Mouse (Mus musculus) hindbrain, embryonic 16.5 days (tissue): ENCODE measurements around the gene Pdf. TPM values are rescaled to one million over a fixed set of nuclear protein-coding genes. Genes with fewer than 3 reads are reported as not detected.

Experiments
- ATAC-seq: fragments of 200-750 bp; cut with Nextera tagmentation; 2 replicates; pipeline ENCODE4 v1.8.0; 2017; ENCODE audit warnings: moderate TSS enrichment, moderate library complexity
- H3K27ac ChIP-seq: fragments of 300-500 bp; sonication (generic); 2 replicates; pipeline ENCODE4 v1.5.1; 2014; ENCODE audit warnings: low read depth, mild to moderate bottlenecking, control low read depth, low read length, moderate library complexity
- H3K27me3 ChIP-seq: fragments of 300-500 bp; sonication (generic); replicated peaks from 2 replicates; pipeline ENCODE4 v1.6.1; 2014; ENCODE audit warnings: low read length; ENCODE audit not compliant: control insufficient read depth, insufficient read depth
- H3K36me3 ChIP-seq: fragments of 300-500 bp; sonication (generic); 2 replicates; pipeline ENCODE4 v1.6.1; 2014; ENCODE audit warnings: mild to moderate bottlenecking, low read length, moderate library complexity, mixed read lengths; ENCODE audit not compliant: control insufficient read depth, insufficient read depth
- H3K4me1 ChIP-seq: fragments of 300-500 bp; sonication (generic); 2 replicates; pipeline ENCODE4 v1.6.1; 2014; ENCODE audit warnings: low read depth, low read length; ENCODE audit not compliant: control insufficient read depth, insufficient read depth
- H3K4me2 ChIP-seq: fragments of 300-500 bp; sonication (generic); 2 replicates; pipeline ENCODE4 v1.6.1; 2014; ENCODE audit warnings: mild to moderate bottlenecking, low read length, control low read depth, moderate library complexity
- H3K4me3 ChIP-seq: fragments of 300-500 bp; sonication (generic); 2 replicates; pipeline ENCODE4 v1.5.1; 2014; ENCODE audit warnings: mild to moderate bottlenecking, low read length, control low read depth, moderate library complexity
- H3K9ac ChIP-seq: fragments of 300-500 bp; sonication (generic); 2 replicates; pipeline ENCODE4 v1.6.1; 2014; ENCODE audit warnings: low read depth, mild to moderate bottlenecking, control low read depth, low read length, moderate library complexity
- H3K9me3 ChIP-seq: fragments of 300-500 bp; sonication (generic); 2 replicates; pipeline ENCODE4 v1.6.1; 2014; ENCODE audit warnings: mild to moderate bottlenecking, low read length, moderate library complexity; ENCODE audit not compliant: control insufficient read depth
- WGBS: fragments of 180-500 bp; shearing (Covaris S2); extraction: QIAGEN DNeasy Blood & Tissue Kit; methylation state at CpG from one replicate; pipeline ENCODE4 v1.1.7; 2014; 5-methylcytosine and 5-hydroxymethylcytosine counted together
- polyA plus RNA-seq: library from polyadenylated mRNA; unstranded; fragments of >200 nt; fragmentation: Nextera tagmentation; extraction: Ambion mirVana; gene quantifications from 2 replicates; pipeline ENCODE4 v1.2.1, GENCODE M21; 2015

Gene Pdf
- 37.1 and 37.4 TPM in 2 replicates for polyA plus RNA-seq

- no peaks in the 10 kb centered on the region for H3K27me3 ChIP-seq
- peak; percentile 89 for ATAC-seq
- H3K4me1 ChIP-seq = peaks cover 15% of the 10 kb centered on the region
- no peaks in the 10 kb centered on the region for H3K9me3 ChIP-seq
- peak within 1 kb of the TSS; percentile 90 for H3K9ac ChIP-seq
- H3K36me3 ChIP-seq = peaks cover 44% of the 10 kb centered on the region
- H3K4me2 ChIP-seq = peak within 1 kb of the TSS; percentile 90
- WGBS = under 1% methylated on average over 78 of the region's 87 CpGs
- peak within 1 kb of the TSS; percentile 91 for H3K27ac ChIP-seq
- H3K4me3 ChIP-seq = peak within 1 kb of the TSS; percentile 82
Measured at GRCm38 (mm10) chr8:107048061-107048941, at the start of gene Pdf. Gene Pdf (minus strand): TSS chr8:107048614.

- peak within 1 kb of the TSS; percentile 76 for H3K4me3 ChIP-seq
- H3K4me2 ChIP-seq = peak within 1 kb of the TSS; percentile 60
- WGBS = 3% methylated on average over 32 of the region's 39 CpGs
- ATAC-seq = peak; percentile 96
- H3K9me3 ChIP-seq = no peaks in the 10 kb centered on the region
- H3K36me3 ChIP-seq = no peaks in the 10 kb centered on the region
- peak within 1 kb of the TSS; percentile 90 for H3K27ac ChIP-seq
- peaks cover 18% of the 10 kb centered on the region for H3K4me1 ChIP-seq
- H3K9ac ChIP-seq = peak within 1 kb of the TSS; percentile 84
- no peaks in the 10 kb centered on the region for H3K27me3 ChIP-seq
Measured at GRCm38 (mm10) chr8:107096366-107097036, 48.1 kb upstream of the Pdf start, which contains the start of gene Terf2. Gene Terf2 (minus strand): TSS chr8:107096547.

- WGBS = under 1% methylated on average over 42 of the region's 53 CpGs
- Histone ChIP-seq H3K9me3 (no peaks in the 10 kb centered on the region), H3K27ac (peak overlapping the region; percentile 90), H3K4me3 (peak overlapping the region; percentile 76), H3K4me1 (peaks cover 18% of the 10 kb centered on the region), H3K9ac (peak overlapping the region; percentile 84), H3K27me3 (no peaks in the 10 kb centered on the region), H3K36me3 (peaks cover 3% of the 10 kb centered on the region; the same call in 1 of the 2 replicates), H3K4me2 (peak overlapping the region; percentile 60)
- no peak; the same call in 1 of the 2 replicates for ATAC-seq
Measured at GRCm38 (mm10) chr8:107095717-107096365, 47.4 kb upstream of the Pdf start.

GRCm38 (mm10) chr8:107090531-107090930 is 42.1 kb upstream of the Pdf start:
- Histone ChIP-seq H3K9me3 (no peaks in the 10 kb centered on the region; the same call in 1 of the 2 replicates), H3K9ac (no peak overlapping the region), H3K27ac (no peak overlapping the region), H3K4me2 (no peak overlapping the region), H3K4me3 (no peak overlapping the region), H3K27me3 (no peaks in the 10 kb centered on the region), H3K36me3 (peaks cover 18% of the 10 kb centered on the region), H3K4me1 (peaks cover 15% of the 10 kb centered on the region)
- 95% methylated on average over 7 of the region's 7 CpGs for WGBS
- no peak for ATAC-seq

GRCm38 (mm10) chr8:107088526-107089063 is 40.2 kb upstream of the Pdf start:
- 97% methylated on average over 5 of the region's 5 CpGs for WGBS
- H3K27ac ChIP-seq = no peak overlapping the region
- H3K4me2 ChIP-seq = no peak overlapping the region
- ATAC-seq = no peak
- H3K9me3 ChIP-seq = no peaks in the 10 kb centered on the region; the same call in 1 of the 2 replicates
- H3K4me1 ChIP-seq = no peaks in the 10 kb centered on the region
- H3K9ac ChIP-seq = no peak overlapping the region
- peaks cover 18% of the 10 kb centered on the region for H3K36me3 ChIP-seq
- no peak overlapping the region for H3K4me3 ChIP-seq
- no peaks in the 10 kb centered on the region for H3K27me3 ChIP-seq

- WGBS = 98% methylated on average over 5 of the region's 5 CpGs
- no peak overlapping the region for H3K27ac ChIP-seq
- no peak overlapping the region for H3K4me3 ChIP-seq
- no peak overlapping the region for H3K9ac ChIP-seq
- H3K4me2 ChIP-seq = no peak overlapping the region
- no peaks in the 10 kb centered on the region; the same call in 1 of the 2 replicates for H3K9me3 ChIP-seq
- H3K4me1 ChIP-seq = no peaks in the 10 kb centered on the region
- ATAC-seq = no peak
- H3K27me3 ChIP-seq = no peaks in the 10 kb centered on the region
- H3K36me3 ChIP-seq = peaks cover 31% of the 10 kb centered on the region
Measured at GRCm38 (mm10) chr8:107086018-107086417, 37.6 kb upstream of the Pdf start.

GRCm38 (mm10) chr8:107085358-107085757 is 36.9 kb upstream of the Pdf start:
- WGBS = 97% methylated on average over 17 of the region's 17 CpGs
- Histone ChIP-seq H3K4me3 (no peak overlapping the region), H3K36me3 (peaks cover 32% of the 10 kb centered on the region), H3K9me3 (no peaks in the 10 kb centered on the region; the same call in 1 of the 2 replicates), H3K27ac (no peak overlapping the region), H3K9ac (no peak overlapping the region), H3K4me2 (no peak overlapping the region), H3K27me3 (no peaks in the 10 kb centered on the region), H3K4me1 (no peaks in the 10 kb centered on the region)
- no peak for ATAC-seq

- no peak for ATAC-seq
- H3K36me3 ChIP-seq = peaks cover 46% of the 10 kb centered on the region
- H3K4me2 ChIP-seq = no peak overlapping the region
- no peak overlapping the region for H3K9ac ChIP-seq
- no peak overlapping the region for H3K4me3 ChIP-seq
- 92% methylated on average over 7 of the region's 7 CpGs for WGBS
- H3K9me3 ChIP-seq = no peaks in the 10 kb centered on the region
- H3K4me1 ChIP-seq = no peaks in the 10 kb centered on the region
- H3K27me3 ChIP-seq = no peaks in the 10 kb centered on the region
- no peak overlapping the region for H3K27ac ChIP-seq
Measured at GRCm38 (mm10) chr8:107076239-107076888, 27.9 kb upstream of the Pdf start.
